Mouse (Mus musculus): ENCODE results near the gene Wfdc12.

Gene Wfdc12

GRCm38 (mm10) chr2:164177831-164178230 lies 12.6 kb downstream of the Wfdc12 start:
- in situ Hi-C loops (cut with MboI, MseI): no loop called here

- in situ Hi-C loops (cut with MboI, MseI): no loop called here
Observed at GRCm38 (mm10) chr2:164175850-164176249, 14.6 kb downstream of the Wfdc12 start.

GRCm38 (mm10) chr2:164174649-164175395 lies 15.6 kb downstream of the Wfdc12 start:
- in situ Hi-C loops (cut with MboI, MseI): no loop called here

GRCm38 (mm10) chr2:164173394-164173793 lies 17.0 kb downstream of the Wfdc12 start:
- in situ Hi-C loops (cut with MboI, MseI): no loop called here

- in situ Hi-C loops (cut with MboI, MseI): no loop called here
Observed at GRCm38 (mm10) chr2:164170902-164171301, 19.5 kb downstream of the Wfdc12 start, which contains the start of gene Kcns1. Gene Kcns1 (minus strand): TSS chr2:164171113.

- in situ Hi-C loops (cut with MboI, MseI): no loop called here
Observed at GRCm38 (mm10) chr2:164170326-164170725, 20.1 kb downstream of the Wfdc12 start.

- in situ Hi-C loops (cut with MboI, MseI): no loop called here
Observed at GRCm38 (mm10) chr2:164168571-164168946, 21.8 kb downstream of the Wfdc12 start.

GRCm38 (mm10) chr2:164167752-164168570 lies 22.4 kb downstream of the Wfdc12 start:
- in situ Hi-C loops (cut with MboI, MseI): no loop called here

- in situ Hi-C loops (cut with MboI, MseI): no loop called here
Observed at GRCm38 (mm10) chr2:164164941-164165340, 25.5 kb downstream of the Wfdc12 start.

- in situ Hi-C loops (cut with MboI, MseI): no loop called here
Observed at GRCm38 (mm10) chr2:164161515-164162055, 28.8 kb downstream of the Wfdc12 start.

GRCm38 (mm10) chr2:164158838-164159237 lies 31.6 kb downstream of the Wfdc12 start:
- in situ Hi-C loops (cut with MboI, MseI): no loop called here

- in situ Hi-C loops (cut with MboI, MseI): no loop called here
Observed at GRCm38 (mm10) chr2:164156158-164156557, 34.2 kb downstream of the Wfdc12 start.

GRCm38 (mm10) chr2:164154007-164154406 lies 36.4 kb downstream of the Wfdc12 start:
- in situ Hi-C loops (cut with MboI, MseI): no loop called here

GRCm38 (mm10) chr2:164152341-164152740 lies 38.1 kb downstream of the Wfdc12 start:
- in situ Hi-C loops (cut with MboI, MseI): no loop called here

GRCm38 (mm10) chr2:164150086-164150760 lies 40.2 kb downstream of the Wfdc12 start:
- in situ Hi-C loops (cut with MboI, MseI): no loop called here

GRCm38 (mm10) chr2:164146556-164146955 lies 43.9 kb downstream of the Wfdc12 start:
- in situ Hi-C loops (cut with MboI, MseI): no loop called here

GRCm38 (mm10) chr2:164144541-164144940 lies 45.9 kb downstream of the Wfdc12 start:
- in situ Hi-C loops (cut with MboI, MseI): no loop called here

GRCm38 (mm10) chr2:164144025-164144424 lies 46.4 kb downstream of the Wfdc12 start:
- in situ Hi-C loops (cut with MboI, MseI): no loop called here

GRCm38 (mm10) chr2:164142021-164142420 lies 48.4 kb downstream of the Wfdc12 start:
- in situ Hi-C loops (cut with MboI, MseI): no loop called here

All from regulatory T cell (primary cell).